Mouse (Mus musculus) liver, embryonic 14.5 days (tissue): Measurements from ENCODE around the gene Nt5e. TPM values are rescaled to one million over a fixed set of nuclear protein-coding genes. Genes with fewer than 3 reads are reported as not detected.

Experiments
- ATAC-seq: fragments of 200-750 bp; cut with Nextera tagmentation; 2 replicates; pipeline ENCODE4 v1.8.0; 2017; ENCODE audit warnings: moderate number of reproducible peaks, mild to moderate bottlenecking, moderate library complexity; ENCODE audit not compliant: insufficient read depth
- DNase-seq, 3 experiments: peaks; one replicate each; pipeline ENCODE4 v3.0.0-alpha.2; 2012 to 2013; ENCODE audit warnings: low read depth in 3 of 3, low spot score in 3 of 3
- H3K27ac ChIP-seq: fragments of 300-500 bp; sonication (generic); 2 replicates; pipeline ENCODE4 v1.5.1; 2014; ENCODE audit warnings: moderate library complexity, mild to moderate bottlenecking, control low read depth, inconsistent platforms
- H3K27me3 ChIP-seq: fragments of 300-500 bp; sonication (generic); 2 replicates; pipeline ENCODE4 v1.6.1; 2014; ENCODE audit warnings: mild to moderate bottlenecking, low read length, moderate library complexity; ENCODE audit not compliant: control insufficient read depth, insufficient read depth
- H3K36me3 ChIP-seq: fragments of 300-500 bp; sonication (generic); replicated peaks from 2 replicates; pipeline ENCODE4 v1.6.1; 2014; ENCODE audit warnings: low read depth; ENCODE audit not compliant: control insufficient read depth, insufficient read depth
- H3K4me1 ChIP-seq, 2 experiments: fragments of 200-500 bp in 1 of 2; fragments of 300-500 bp in 1 of 2; sonication (generic) in 1 of 2; replicated peaks; 2 replicates each; pipeline ENCODE4 v1.6.1; 2012 to 2014; ENCODE audit warnings: antibody characterized with exemption in 1 of 2, inconsistent platforms in 1 of 2, low read length in 1 of 2; ENCODE audit not compliant: control insufficient read depth in 2 of 2, insufficient read depth in 2 of 2
- H3K4me2 ChIP-seq: fragments of 300-500 bp; sonication (generic); 2 replicates; pipeline ENCODE4 v1.6.1; 2014; ENCODE audit warnings: low read depth, mild to moderate bottlenecking, control low read depth, moderate library complexity
- H3K4me3 ChIP-seq, 2 experiments: fragments of 200-500 bp in 1 of 2; fragments of 300-500 bp in 1 of 2; sonication (generic) in 1 of 2; 2 replicates each; pipeline ENCODE4 v1.5.1; 2012 to 2014; ENCODE audit warnings: low read depth in 2 of 2, low read length in 2 of 2, mild to moderate bottlenecking in 2 of 2, control low read depth in 1 of 2, inconsistent platforms in 1 of 2, moderate library complexity in 1 of 2; ENCODE audit not compliant: insufficient read depth in 1 of 2
- H3K9ac ChIP-seq: fragments of 300-500 bp; sonication (generic); replicated peaks from 2 replicates; pipeline ENCODE4 v1.6.1; 2014; ENCODE audit warnings: mild to moderate bottlenecking, control low read depth, moderate library complexity
- H3K9me3 ChIP-seq: fragments of 300-500 bp; sonication (generic); 2 replicates; pipeline ENCODE4 v1.6.1; 2016; ENCODE audit warnings: low read length, mixed read lengths; ENCODE audit not compliant: control insufficient read depth
- CTCF ChIP-seq: IDR thresholded peaks from 2 replicates; pipeline ENCODE4 v1.5.1; 2016; ENCODE audit warnings: antibody characterized with exemption, low read depth, control low read depth
- EP300 ChIP-seq: IDR thresholded peaks from 2 replicates; pipeline ENCODE4 v1.6.1; 2016; ENCODE audit warnings: antibody characterized with exemption, low read depth
- WGBS: fragments of 180-500 bp; shearing (Covaris S2); extraction: QIAGEN DNeasy Blood & Tissue Kit; methylation state at CpG from one replicate; pipeline ENCODE4 v1.1.7; 2014; ENCODE audit not compliant: insufficient replicate concordance; 5-methylcytosine and 5-hydroxymethylcytosine counted together
- polyA plus RNA-seq, 2 experiments: library from polyadenylated mRNA; depleted of rRNA in 1 of 2; stranded (reverse) in 1 of 2; unstranded in 1 of 2; fragments of >200 nt; fragmentation: Nextera tagmentation in 1 of 2; extraction: Ambion mirVana in 1 of 2; gene quantifications; 2 replicates each; pipeline versions ENCODE4 v1.2.1 to v1.2.3; 2012 to 2014

Nt5e gene
- polyA plus RNA-seq, 2 experiments, result 4.9 to 8.2 TPM

DNA sequence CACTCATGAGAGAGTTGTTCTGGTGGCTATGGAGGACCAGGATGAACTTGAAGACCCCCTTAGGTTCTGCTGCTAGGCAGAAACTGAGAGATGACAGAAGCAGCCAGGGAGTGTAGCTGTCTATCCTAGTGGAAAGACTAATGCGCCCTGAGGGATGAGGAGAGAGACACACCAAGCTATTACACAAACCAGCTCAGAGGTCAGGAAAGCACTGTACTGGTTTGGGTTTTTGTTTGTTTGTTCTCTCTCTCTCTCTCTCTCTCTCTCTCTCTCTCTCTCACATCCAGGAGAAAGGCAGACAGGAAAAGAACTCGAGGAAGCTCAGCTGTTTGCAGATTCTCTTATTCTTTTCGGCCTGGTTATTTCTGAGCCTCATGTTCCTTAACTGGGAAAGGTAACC, 3.3 kb downstream of the Nt5e start:
- no peak overlapping the region; the same call in 1 of the 2 replicates for H3K4me2 ChIP-seq
- H3K27me3 ChIP-seq, result peaks cover 14% of the 10 kb centered on the region
- no peaks in the 10 kb centered on the region for H3K36me3 ChIP-seq
- no peak for TF ChIP-seq EP300
- TF ChIP-seq CTCF, result no peak
- no peak overlapping the region for H3K9ac ChIP-seq
- no peak overlapping the region for H3K27ac ChIP-seq
- DNase-seq, result no peak
- no peaks in the 10 kb centered on the region for H3K4me1 ChIP-seq
- 43% methylated on average over 3 of the region's 3 CpGs for WGBS
- H3K4me3 ChIP-seq, result no peak overlapping the region
- H3K9me3 ChIP-seq, result no peaks in the 10 kb centered on the region
- no peak for ATAC-seq

DNA sequence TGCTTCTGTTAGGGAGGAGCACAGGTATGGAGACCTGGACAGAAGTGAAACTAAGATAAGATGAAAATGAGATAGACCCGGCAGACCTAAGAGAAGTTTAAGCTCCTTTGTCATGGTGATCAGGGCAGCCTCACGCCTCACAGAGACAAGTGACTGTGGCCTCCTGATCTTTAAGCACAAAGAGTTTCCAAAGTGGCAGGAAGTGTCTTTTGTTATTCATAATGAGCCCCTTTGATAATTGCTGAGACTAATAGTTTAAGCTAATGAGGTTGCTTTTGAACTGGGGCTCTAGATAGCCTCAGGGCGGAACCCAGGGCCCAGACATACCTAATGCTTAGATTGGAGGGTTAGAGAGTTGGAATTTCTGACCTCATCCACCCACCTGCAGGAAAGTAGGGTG, 5.5 kb downstream of the Nt5e start:
- 50% methylated on average over 3 of the region's 3 CpGs for WGBS
- no peak overlapping the region for H3K4me3 ChIP-seq
- no peaks in the 10 kb centered on the region for H3K4me1 ChIP-seq
- H3K9me3 ChIP-seq, result no peaks in the 10 kb centered on the region
- TF ChIP-seq CTCF (no peak), EP300 (no peak)
- H3K27me3 ChIP-seq, result peaks cover 11% of the 10 kb centered on the region
- ATAC-seq, result no peak
- H3K4me2 ChIP-seq, result no peak overlapping the region
- no peaks in the 10 kb centered on the region for H3K36me3 ChIP-seq
- no peak for DNase-seq
- H3K9ac ChIP-seq, result no peak overlapping the region
- H3K27ac ChIP-seq, result no peak overlapping the region

DNA sequence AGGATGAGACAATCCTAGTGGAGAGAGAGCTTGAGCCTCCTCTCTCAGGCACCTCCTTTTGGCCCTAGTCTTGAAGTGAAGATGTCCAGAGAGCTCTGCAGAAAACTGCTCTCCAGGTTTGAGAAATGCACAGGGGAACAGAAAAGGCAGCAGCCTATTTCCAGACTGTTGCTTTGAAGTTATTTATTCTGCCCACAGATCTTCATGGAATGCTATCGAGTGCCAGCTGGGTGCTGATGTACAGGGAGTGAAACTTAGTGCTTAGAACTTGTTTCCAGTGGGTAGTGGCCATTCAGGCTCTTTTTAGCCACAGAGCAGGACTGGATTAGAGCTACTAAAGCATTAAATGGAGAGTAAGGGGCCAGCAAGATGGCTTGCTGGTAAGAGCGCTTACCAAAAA, 8.8 kb downstream of the Nt5e start:
- ATAC-seq (no peak), DNase-seq (no peak)
- TF ChIP-seq CTCF (no peak), EP300 (no peak)
- H3K4me2 ChIP-seq, result no peak overlapping the region
- H3K9ac ChIP-seq, result no peak overlapping the region
- no peaks in the 10 kb centered on the region for H3K9me3 ChIP-seq
- H3K4me3 ChIP-seq, result no peak overlapping the region
- H3K27me3 ChIP-seq, result no peaks in the 10 kb centered on the region
- H3K36me3 ChIP-seq, result no peaks in the 10 kb centered on the region
- H3K4me1 ChIP-seq, result no peaks in the 10 kb centered on the region
- WGBS, result 44% methylated on average over 2 of the region's 2 CpGs
- no peak overlapping the region for H3K27ac ChIP-seq

DNA sequence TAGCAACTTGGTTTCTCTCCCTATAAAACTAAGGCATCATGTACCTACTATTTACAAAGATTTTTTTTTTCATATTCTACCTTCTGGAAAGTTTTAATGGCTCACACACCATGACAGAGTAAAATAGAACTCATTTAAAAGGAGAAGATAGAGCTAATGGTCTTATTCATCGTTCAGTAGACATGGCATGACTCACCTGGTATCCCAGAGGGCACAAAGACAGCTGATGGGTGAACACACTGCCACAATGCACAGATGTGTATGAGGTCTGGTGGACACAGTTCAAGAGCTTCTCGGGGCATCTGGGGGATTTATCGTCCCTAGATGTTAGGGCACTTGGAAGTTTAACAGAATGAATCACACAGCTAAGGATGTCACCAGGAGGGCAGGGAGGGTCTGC, 13.8 kb downstream of the Nt5e start:
- no peak for DNase-seq
- ATAC-seq, result no peak
- Histone ChIP-seq H3K36me3 (no peaks in the 10 kb centered on the region), H3K27ac (no peak overlapping the region), H3K4me2 (no peak overlapping the region), H3K9me3 (no peaks in the 10 kb centered on the region), H3K4me3 (no peak overlapping the region), H3K4me1 (no peaks in the 10 kb centered on the region), H3K27me3 (no peaks in the 10 kb centered on the region), H3K9ac (no peak overlapping the region)
- WGBS, result 55% methylated on average over 3 of the region's 3 CpGs
- no peak for TF ChIP-seq EP300
- no peak for TF ChIP-seq CTCF

DNA sequence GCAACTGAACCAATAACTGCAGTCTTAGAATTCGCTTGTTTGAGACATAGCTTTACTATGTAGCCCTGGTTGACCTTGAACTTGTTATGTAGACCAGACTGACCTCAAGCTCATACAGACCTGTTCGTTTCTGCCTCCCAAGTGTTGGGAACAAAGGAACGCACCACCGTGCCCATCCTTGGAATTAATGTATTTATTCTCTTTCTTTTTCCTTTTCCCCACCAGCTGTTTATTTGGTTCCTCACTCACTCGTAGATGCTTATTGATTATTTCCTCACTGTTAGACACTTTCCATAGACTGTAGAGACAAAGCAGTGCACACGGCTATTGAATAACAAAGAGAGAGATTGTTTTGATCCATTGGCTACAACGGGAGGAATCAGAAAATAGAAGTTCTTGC, 15.2 kb downstream of the Nt5e start:
- Histone ChIP-seq H3K27ac (no peak overlapping the region), H3K9me3 (no peaks in the 10 kb centered on the region), H3K9ac (no peak overlapping the region), H3K4me3 (no peak overlapping the region), H3K4me1 (no peaks in the 10 kb centered on the region), H3K27me3 (no peaks in the 10 kb centered on the region), H3K36me3 (no peaks in the 10 kb centered on the region), H3K4me2 (no peak overlapping the region)
- DNase-seq (no peak), ATAC-seq (no peak)
- WGBS, result 57% methylated on average over 7 of the region's 7 CpGs
- no peak for TF ChIP-seq EP300
- no peak for TF ChIP-seq CTCF

DNA sequence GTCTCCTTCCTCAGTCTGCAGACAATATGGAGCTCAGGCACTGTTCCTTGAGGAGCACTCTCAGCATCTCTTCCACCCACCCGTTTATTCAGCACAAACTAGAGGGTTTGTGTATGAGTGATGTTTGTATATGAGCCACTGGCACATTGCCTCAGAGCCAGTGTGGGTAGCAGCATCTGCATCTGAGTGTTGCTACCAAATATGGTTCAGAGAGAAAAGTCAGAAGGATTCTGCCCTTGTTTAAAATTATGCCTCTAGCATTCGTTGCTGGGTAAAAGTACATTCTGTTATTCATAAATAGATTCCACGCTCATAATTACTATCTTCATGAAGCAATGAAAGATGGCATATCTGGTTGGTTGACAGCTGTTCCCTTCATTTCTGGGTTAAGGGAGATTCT, 15.7 kb downstream of the Nt5e start:
- Histone ChIP-seq H3K4me3 (no peak overlapping the region), H3K9me3 (no peaks in the 10 kb centered on the region), H3K4me1 (no peaks in the 10 kb centered on the region), H3K36me3 (no peaks in the 10 kb centered on the region), H3K27ac (no peak overlapping the region), H3K9ac (no peak overlapping the region), H3K27me3 (no peaks in the 10 kb centered on the region), H3K4me2 (no peak overlapping the region)
- ATAC-seq (no peak), DNase-seq (no peak)
- no peak for TF ChIP-seq CTCF
- TF ChIP-seq EP300, result no peak
- 71% methylated on average over 3 of the region's 3 CpGs for WGBS
